Comparison of ENCODE assay signal across 16 mouse cellular contexts in the genomic region with DNA sequence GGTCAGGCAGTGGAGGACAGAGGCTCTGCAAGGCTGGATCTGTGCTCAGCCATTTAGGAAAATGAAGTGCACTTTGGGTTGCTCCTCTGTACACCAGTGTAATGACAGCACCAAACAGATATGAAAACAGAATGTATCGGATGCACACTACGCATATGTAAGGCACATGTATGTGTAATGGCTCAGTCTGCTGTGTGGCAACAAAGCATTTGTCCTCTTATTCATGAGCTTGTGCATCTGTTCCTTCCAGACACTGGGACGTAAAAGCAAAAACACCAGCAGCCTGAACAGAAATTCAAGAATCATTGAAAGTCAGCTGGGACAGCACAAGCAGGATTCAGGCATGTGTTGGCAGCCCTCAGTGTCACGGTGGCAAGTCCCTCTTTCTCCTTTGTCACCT.
"Had no signal": no experiment of that assay in that cellular context is flagged by ENCODE, and none has a peak within 500 bp of the region (broad histone marks: within the 10 kb centered on the region; RNA-seq: fewer than 3 reads in every experiment).

No protein-coding gene starts in this region.

- H3K4me1 ChIP-seq: neural tube, embryonic 13.5 days; neural tube, embryonic 15.5 days; stomach, embryonic 15.5 days had no signal

- H3K27ac ChIP-seq: neural tube, embryonic 13.5 days; neural tube, embryonic 15.5 days; stomach, embryonic 15.5 days; stomach, postnatal 0 days had no signal

- H3K4me2 ChIP-seq: neural tube, embryonic 13.5 days; neural tube, embryonic 15.5 days; stomach, embryonic 15.5 days had no signal

- DNase-seq: retina, postnatal 1 day; right cerebral cortex, adult 18-20 months; right cerebral cortex, postnatal 14 days; right cerebral cortex, postnatal 25 days; right cerebral cortex, postnatal 4 days; spleen, adult 18-20 months; thymus, adult 18-20 months; thymus, adult 2 months; thymus, postnatal 14 days; thymus, postnatal 25 days; thymus, postnatal 36 days; thymus, postnatal 4 days had no signal

- H3K27me3 ChIP-seq: neural tube, embryonic 13.5 days; neural tube, embryonic 15.5 days; stomach, embryonic 15.5 days had no signal

- H3K9ac ChIP-seq: neural tube, embryonic 13.5 days; neural tube, embryonic 15.5 days; stomach, embryonic 15.5 days had no signal

- H3K36me3 ChIP-seq: neural tube, embryonic 13.5 days; neural tube, embryonic 15.5 days; stomach, embryonic 15.5 days had no signal

- H3K4me3 ChIP-seq: neural tube, embryonic 13.5 days; neural tube, embryonic 15.5 days; stomach, embryonic 15.5 days had no signal

- H3K9me3 ChIP-seq: neural tube, embryonic 13.5 days; neural tube, embryonic 15.5 days; stomach, embryonic 15.5 days had no signal
